Mouse (Mus musculus) embryonic fibroblast, embryonic 13.5 days (primary cell): ENCODE results near the gene Apoc3.

Source experiments
- CTCF ChIP-seq: IDR thresholded peaks from 2 replicates; pipeline ENCODE4 v1.5.1; 2011; ENCODE audit warnings: mild to moderate bottlenecking, control low read depth, low read length, moderate library complexity, borderline replicate concordance; ENCODE audit not compliant: insufficient read depth
- POLR2A ChIP-seq: IDR thresholded peaks from 2 replicates; pipeline ENCODE4 v1.6.1; 2011; ENCODE audit warnings: low read depth, mild to moderate bottlenecking, control low read depth, low read length, moderate library complexity

- TF ChIP-seq POLR2A (no peak), CTCF (no peak)
Measured at GRCm38 (mm10) chr9:46198461-46198860, 37.0 kb downstream of the Apoc3 start.
